Mouse (Mus musculus) embryonic facial prominence, embryonic 15.5 days (tissue): Measurements from ENCODE around the gene Epha1. TPM values are rescaled to one million over a fixed set of nuclear protein-coding genes. Genes with fewer than 3 reads are reported as not detected.

Experiments
- ATAC-seq: fragments of 200-750 bp; cut with Nextera tagmentation; 2 replicates; pipeline ENCODE4 v1.8.0; 2017; ENCODE audit warnings: low read depth, moderate TSS enrichment; ENCODE audit not compliant: insufficient number of reproducible peaks, low FRiP score, low TSS enrichment
- H3K27ac ChIP-seq: fragments of 300-500 bp; sonication (generic); replicated peaks from 2 replicates; pipeline ENCODE4 v1.5.1; 2015; ENCODE audit warnings: mild to moderate bottlenecking, inconsistent platforms
- H3K27me3 ChIP-seq: fragments of 300-500 bp; sonication (generic); 2 replicates; pipeline ENCODE4 v1.6.1; 2015; ENCODE audit warnings: inconsistent platforms
- H3K36me3 ChIP-seq: fragments of 300-500 bp; sonication (generic); 2 replicates; pipeline ENCODE4 v1.6.1; 2015; ENCODE audit warnings: mild to moderate bottlenecking, inconsistent platforms
- H3K4me1 ChIP-seq: fragments of 300-500 bp; sonication (generic); 2 replicates; pipeline ENCODE4 v1.6.1; 2015; ENCODE audit warnings: inconsistent platforms
- H3K4me2 ChIP-seq: fragments of 300-500 bp; sonication (generic); replicated peaks from 2 replicates; pipeline ENCODE4 v1.6.1; 2015; ENCODE audit warnings: mild to moderate bottlenecking, inconsistent platforms
- H3K4me3 ChIP-seq: fragments of 300-500 bp; sonication (generic); replicated peaks from 2 replicates; pipeline ENCODE4 v1.5.1; 2015; ENCODE audit warnings: mild to moderate bottlenecking, inconsistent platforms
- H3K9ac ChIP-seq: fragments of 300-500 bp; sonication (generic); 2 replicates; pipeline ENCODE4 v1.6.1; 2015; ENCODE audit warnings: inconsistent platforms
- H3K9me3 ChIP-seq: fragments of 300-500 bp; sonication (generic); replicated peaks from 2 replicates; pipeline ENCODE4 v1.6.1; 2016; ENCODE audit warnings: inconsistent platforms
- WGBS: fragments of 180-500 bp; shearing (Covaris S2); methylation state at CpG from one replicate; pipeline ENCODE4 v1.1.7; 2015; 5-methylcytosine and 5-hydroxymethylcytosine counted together
- polyA plus RNA-seq: library from polyadenylated mRNA; unstranded; fragments of >200 nt; fragmentation: Nextera tagmentation; extraction: Ambion mirVana; gene quantifications from 2 replicates; pipeline ENCODE4 v1.2.1, GENCODE M21; 2015

The Epha1 gene
- polyA plus RNA-seq = 19.5 and 21.6 TPM in 2 replicates

GRCm38 (mm10) chr6:42372816-42373547 is at the start of gene Epha1:
TSS of gene Epha1 (minus strand) at chr6:42373268.
- Histone ChIP-seq H3K4me2 (peak within 1 kb of the TSS; percentile 94), H3K27ac (peak within 1 kb of the TSS; percentile 81), H3K9ac (peak within 1 kb of the TSS; percentile 47), H3K9me3 (no peaks in the 10 kb centered on the region), H3K36me3 (no peaks in the 10 kb centered on the region), H3K4me3 (peak within 1 kb of the TSS; percentile 60), H3K4me1 (peaks cover 32% of the 10 kb centered on the region), H3K27me3 (no peaks in the 10 kb centered on the region)
- ATAC-seq = peak; percentile 60
- under 1% methylated on average over 36 of the region's 36 CpGs for WGBS

GRCm38 (mm10) chr6:42421439-42421838 is 48.4 kb upstream of the Epha1 start:
- Histone ChIP-seq H3K4me2 (no peak overlapping the region), H3K9ac (no peak overlapping the region), H3K27ac (no peak overlapping the region), H3K9me3 (no peaks in the 10 kb centered on the region), H3K4me3 (no peak overlapping the region), H3K4me1 (no peaks in the 10 kb centered on the region), H3K36me3 (no peaks in the 10 kb centered on the region), H3K27me3 (no peaks in the 10 kb centered on the region)
- WGBS = 70% methylated on average over 2 of the region's 2 CpGs
- ATAC-seq = no peak

- no peak for ATAC-seq
- Histone ChIP-seq H3K4me3 (no peak overlapping the region), H3K36me3 (no peaks in the 10 kb centered on the region), H3K9ac (no peak overlapping the region), H3K27ac (no peak overlapping the region), H3K4me1 (no peaks in the 10 kb centered on the region), H3K4me2 (no peak overlapping the region), H3K27me3 (no peaks in the 10 kb centered on the region), H3K9me3 (no peaks in the 10 kb centered on the region)
- WGBS = 83% methylated on average over 2 of the region's 2 CpGs
Observed at GRCm38 (mm10) chr6:42419443-42419842, 46.4 kb upstream of the Epha1 start.

- no peaks in the 10 kb centered on the region for H3K9me3 ChIP-seq
- no peaks in the 10 kb centered on the region for H3K27me3 ChIP-seq
- no peaks in the 10 kb centered on the region for H3K4me1 ChIP-seq
- no peaks in the 10 kb centered on the region for H3K36me3 ChIP-seq
- WGBS = 74% methylated on average over 2 of the region's 2 CpGs
- H3K27ac ChIP-seq = no peak within 1 kb of the TSS
- no peak within 1 kb of the TSS for H3K4me3 ChIP-seq
- no peak for ATAC-seq
- H3K4me2 ChIP-seq = no peak within 1 kb of the TSS
- no peak within 1 kb of the TSS for H3K9ac ChIP-seq
Observed at GRCm38 (mm10) chr6:42405134-42405533, 32.1 kb upstream of the Epha1 start, which contains the start of gene Tas2r135. TSS of gene Tas2r135 (plus strand) at chr6:42405434.

- no peaks in the 10 kb centered on the region for H3K36me3 ChIP-seq
- no peak within 1 kb of the TSS for H3K27ac ChIP-seq
- no peak within 1 kb of the TSS for H3K9ac ChIP-seq
- H3K4me3 ChIP-seq = no peak within 1 kb of the TSS
- H3K4me1 ChIP-seq = peaks cover 6% of the 10 kb centered on the region; the same call in 1 of the 2 replicates
- no peaks in the 10 kb centered on the region for H3K27me3 ChIP-seq
- WGBS = 61% methylated on average over 1 of the region's 1 CpGs
- no peaks in the 10 kb centered on the region for H3K9me3 ChIP-seq
- H3K4me2 ChIP-seq = no peak within 1 kb of the TSS
- no peak for ATAC-seq
Observed at GRCm38 (mm10) chr6:42399938-42400337, 26.9 kb upstream of the Epha1 start, which contains the start of gene Tas2r143. TSS of gene Tas2r143 (plus strand) at chr6:42400238.

GRCm38 (mm10) chr6:42398998-42399397 is 25.9 kb upstream of the Epha1 start:
- no peak overlapping the region for H3K9ac ChIP-seq
- WGBS = 83% methylated on average over 1 of the region's 1 CpGs
- no peak overlapping the region for H3K27ac ChIP-seq
- no peaks in the 10 kb centered on the region for H3K36me3 ChIP-seq
- no peaks in the 10 kb centered on the region for H3K27me3 ChIP-seq
- H3K4me2 ChIP-seq = no peak overlapping the region
- no peaks in the 10 kb centered on the region for H3K9me3 ChIP-seq
- ATAC-seq = no peak
- no peak overlapping the region for H3K4me3 ChIP-seq
- H3K4me1 ChIP-seq = peaks cover 6% of the 10 kb centered on the region; the same call in 1 of the 2 replicates

GRCm38 (mm10) chr6:42398285-42398684 is 25.2 kb upstream of the Epha1 start:
- 85% methylated on average over 3 of the region's 3 CpGs for WGBS
- no peak for ATAC-seq
- Histone ChIP-seq H3K9me3 (no peaks in the 10 kb centered on the region), H3K9ac (no peak overlapping the region), H3K4me3 (no peak overlapping the region), H3K27ac (no peak overlapping the region), H3K27me3 (no peaks in the 10 kb centered on the region), H3K4me1 (peaks cover 6% of the 10 kb centered on the region; the same call in 1 of the 2 replicates), H3K4me2 (no peak overlapping the region), H3K36me3 (no peaks in the 10 kb centered on the region)

- Histone ChIP-seq H3K4me3 (no peak overlapping the region), H3K4me2 (no peak overlapping the region), H3K9ac (no peak overlapping the region), H3K9me3 (no peaks in the 10 kb centered on the region), H3K4me1 (peaks cover 6% of the 10 kb centered on the region; the same call in 1 of the 2 replicates), H3K36me3 (no peaks in the 10 kb centered on the region), H3K27ac (peak overlapping the region; percentile 59), H3K27me3 (no peaks in the 10 kb centered on the region)
- WGBS = 67% methylated on average over 3 of the region's 3 CpGs
- ATAC-seq = no peak
Observed at GRCm38 (mm10) chr6:42397041-42397657, 24.1 kb upstream of the Epha1 start.

- peak overlapping the region; percentile 23; the same call in 1 of the 2 replicates for H3K27ac ChIP-seq
Observed at GRCm38 (mm10) chr6:42395960-42396809, 23.1 kb upstream of the Epha1 start.

GRCm38 (mm10) chr6:42391796-42392330 is 18.8 kb upstream of the Epha1 start:
- H3K4me3 ChIP-seq = no peak overlapping the region
- no peaks in the 10 kb centered on the region for H3K36me3 ChIP-seq
- ATAC-seq = no peak
- H3K4me1 ChIP-seq = peaks cover 2% of the 10 kb centered on the region; the same call in 1 of the 2 replicates
- H3K4me2 ChIP-seq = no peak overlapping the region
- H3K27me3 ChIP-seq = no peaks in the 10 kb centered on the region
- no peaks in the 10 kb centered on the region for H3K9me3 ChIP-seq
- WGBS = 42% methylated on average over 2 of the region's 2 CpGs
- no peak overlapping the region for H3K9ac ChIP-seq
- H3K27ac ChIP-seq = no peak overlapping the region

More at GRCm38 (mm10) chr6:42395960-42396809, 23.1 kb upstream of the Epha1 start:
- no peaks in the 10 kb centered on the region for H3K36me3 ChIP-seq
- no peaks in the 10 kb centered on the region for H3K27me3 ChIP-seq
- H3K4me1 ChIP-seq = peaks cover 6% of the 10 kb centered on the region; the same call in 1 of the 2 replicates
- no peak overlapping the region for H3K9ac ChIP-seq
- H3K9me3 ChIP-seq = no peaks in the 10 kb centered on the region
- no peak overlapping the region for H3K4me2 ChIP-seq
- H3K4me3 ChIP-seq = no peak overlapping the region
- 41% methylated on average over 9 of the region's 9 CpGs for WGBS
- ATAC-seq = peak; percentile 69
